Mouse (Mus musculus): ENCODE results near the gene Ubtf. TPM values are rescaled to one million over a fixed set of nuclear protein-coding genes. Genes with fewer than 3 reads are reported as not detected.
A peak's percentile ranks its signal among the peaks of the same experiment; 100 is the strongest.

Gene Ubtf
- polyA plus RNA-seq, 1 experiment, result 96.7 TPM

DNA sequence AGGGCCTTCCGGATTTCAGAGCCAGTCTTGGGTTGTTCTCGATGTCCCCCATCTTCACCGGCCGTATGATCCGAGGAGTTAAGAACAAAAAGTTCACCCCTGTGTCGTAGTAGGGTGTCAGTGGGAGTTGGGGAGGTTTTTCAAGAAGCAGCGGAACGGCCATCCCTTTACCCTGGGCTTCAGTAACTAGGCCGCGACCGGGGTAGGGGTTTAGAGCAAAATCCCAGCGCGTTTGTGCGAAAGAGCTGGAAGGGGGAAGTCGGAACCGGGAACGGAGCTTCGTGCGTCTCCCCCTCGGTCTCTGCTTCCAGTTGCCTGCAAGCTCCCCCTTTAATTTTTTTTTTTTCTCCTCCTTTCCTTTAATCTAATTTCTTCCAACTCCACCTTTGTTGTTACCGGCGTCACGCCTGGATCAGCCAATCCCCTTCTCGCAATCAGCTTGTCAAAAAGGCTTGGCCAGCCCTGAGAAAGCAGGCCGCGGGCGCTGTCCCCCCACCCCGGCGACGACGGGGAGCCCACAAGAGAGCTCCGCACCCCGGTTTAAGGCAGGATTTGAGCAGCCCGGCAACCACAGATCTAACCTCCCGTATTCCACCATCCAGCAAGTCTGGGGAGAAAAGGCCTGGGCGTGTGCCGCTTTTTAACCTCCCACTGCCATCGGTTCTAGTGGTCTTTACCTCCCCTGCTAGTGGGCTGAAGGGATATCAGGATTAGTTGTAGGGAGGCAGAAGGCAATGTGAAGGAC lies 571 bp upstream of the Ubtf start:
- peak; percentile 89 to 94 for DNase-seq (ENCODE audit: extremely low spot score in 1 of 2, low spot score in 1 of 2)

DNA sequence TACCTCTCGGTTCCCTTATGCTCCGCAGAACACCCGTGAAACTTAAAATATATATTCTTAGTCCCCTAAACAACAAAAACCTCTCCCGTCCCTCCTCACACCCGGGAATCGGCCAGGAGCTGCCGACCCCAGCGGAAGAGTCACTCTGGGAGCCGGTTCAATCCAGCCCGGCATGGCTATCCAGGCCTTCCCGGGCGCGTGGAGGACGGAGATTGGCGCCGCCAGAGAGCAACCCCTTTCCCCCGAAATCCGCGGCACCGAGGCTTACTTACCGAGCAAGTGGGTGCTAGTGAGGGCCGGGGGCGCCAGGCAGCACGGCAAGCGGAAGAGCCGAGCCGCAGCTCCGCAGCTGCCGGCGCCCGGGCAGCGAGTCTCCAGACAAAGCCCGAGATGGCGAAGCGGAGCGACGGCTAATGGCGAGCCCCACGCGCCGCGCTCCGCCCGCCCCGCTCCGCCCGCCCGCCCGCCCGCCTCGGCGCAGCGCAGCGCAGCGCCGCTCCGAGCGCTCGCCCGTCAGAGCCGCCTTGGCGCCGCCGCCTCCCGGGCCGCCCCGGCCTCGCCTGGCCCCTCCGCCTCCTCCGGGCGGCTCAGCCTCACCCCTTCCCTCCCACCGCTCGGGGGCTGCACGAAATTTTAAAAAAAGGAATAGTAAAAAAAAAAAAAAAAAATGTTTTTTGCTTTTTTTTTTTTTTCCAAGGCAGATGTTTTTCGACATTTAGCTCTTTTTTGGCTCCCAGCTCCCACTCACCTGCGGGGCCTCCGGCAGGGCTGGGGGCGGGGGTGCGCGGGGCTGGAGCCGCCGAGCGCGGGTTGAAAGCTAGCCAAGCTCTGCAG lies 749 bp downstream of the Ubtf start:
- no peak for DNase-seq (ENCODE audit: extremely low spot score in 1 of 2, low spot score in 1 of 2)

DNA sequence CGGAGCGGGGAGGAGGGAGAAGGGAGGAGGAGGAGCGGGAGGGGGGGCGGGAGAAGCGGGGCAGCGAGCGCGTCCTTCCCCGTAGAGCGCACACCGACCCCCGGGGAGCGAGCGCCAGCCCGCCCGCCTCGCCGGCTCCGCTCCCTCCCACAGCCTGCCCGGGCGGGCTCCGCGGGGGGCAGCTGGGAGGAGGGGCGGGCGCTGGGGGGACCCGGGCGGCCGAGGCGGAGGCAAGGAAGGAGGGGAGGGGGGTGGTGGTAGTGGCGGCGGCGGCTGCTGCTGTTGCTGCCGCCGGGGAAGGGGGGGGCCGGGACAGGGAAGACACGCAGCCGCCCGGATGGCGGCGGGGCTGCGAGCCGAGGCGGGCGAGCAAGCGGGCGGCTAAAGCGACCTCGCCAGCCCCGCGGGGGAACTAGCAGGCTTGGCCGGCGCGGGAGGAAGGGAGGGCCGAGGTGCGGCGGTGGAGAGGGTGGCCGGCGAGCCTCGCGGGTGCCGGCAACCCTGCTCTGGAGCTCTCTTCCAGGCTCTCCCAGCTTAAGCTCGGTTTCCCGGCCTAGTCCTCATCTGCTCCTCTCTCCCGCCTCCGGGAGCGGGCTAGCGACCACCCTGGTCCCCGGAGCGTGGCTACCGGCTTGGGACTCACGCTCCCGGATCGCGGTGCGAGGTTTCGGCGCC lies 1.5 kb downstream of the Ubtf start:
- DNase-seq (ENCODE audit: extremely low spot score in 1 of 2, low spot score in 1 of 2), result no peak

DNA sequence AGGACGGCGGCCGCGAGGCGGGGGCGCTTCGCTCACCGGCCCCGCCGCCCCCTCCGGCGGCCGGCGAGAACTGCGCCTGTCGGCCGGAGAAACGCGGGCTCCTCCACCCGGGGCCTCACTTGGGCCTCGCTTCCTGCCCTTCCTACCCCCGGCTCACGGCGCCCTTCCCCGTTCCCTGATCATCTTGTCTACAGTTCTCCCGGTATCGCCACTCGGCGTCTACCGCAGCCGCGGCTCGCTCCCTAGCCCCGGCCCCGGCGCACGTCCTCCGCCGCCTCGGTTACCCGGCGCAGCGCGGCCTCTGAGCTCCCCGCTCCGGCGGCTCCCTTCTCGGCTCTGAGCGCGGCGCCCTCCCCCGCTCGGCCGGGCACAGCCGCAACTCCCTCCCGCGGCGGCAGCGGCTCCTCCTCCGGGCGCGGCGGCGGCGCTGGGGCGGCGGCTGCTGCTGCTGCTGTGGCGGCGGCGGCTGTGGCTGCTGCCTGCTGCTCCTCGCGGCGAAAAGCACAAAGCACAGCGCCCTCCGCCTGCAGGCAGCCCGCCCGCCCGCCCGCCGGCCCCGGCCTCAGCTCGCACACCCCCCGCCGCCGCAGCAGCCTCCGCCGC lies 2.1 kb downstream of the Ubtf start:
- peak in 1 of 2 experiments; percentile 56 for DNase-seq (ENCODE audit: extremely low spot score in 1 of 2, low spot score in 1 of 2)

DNA sequence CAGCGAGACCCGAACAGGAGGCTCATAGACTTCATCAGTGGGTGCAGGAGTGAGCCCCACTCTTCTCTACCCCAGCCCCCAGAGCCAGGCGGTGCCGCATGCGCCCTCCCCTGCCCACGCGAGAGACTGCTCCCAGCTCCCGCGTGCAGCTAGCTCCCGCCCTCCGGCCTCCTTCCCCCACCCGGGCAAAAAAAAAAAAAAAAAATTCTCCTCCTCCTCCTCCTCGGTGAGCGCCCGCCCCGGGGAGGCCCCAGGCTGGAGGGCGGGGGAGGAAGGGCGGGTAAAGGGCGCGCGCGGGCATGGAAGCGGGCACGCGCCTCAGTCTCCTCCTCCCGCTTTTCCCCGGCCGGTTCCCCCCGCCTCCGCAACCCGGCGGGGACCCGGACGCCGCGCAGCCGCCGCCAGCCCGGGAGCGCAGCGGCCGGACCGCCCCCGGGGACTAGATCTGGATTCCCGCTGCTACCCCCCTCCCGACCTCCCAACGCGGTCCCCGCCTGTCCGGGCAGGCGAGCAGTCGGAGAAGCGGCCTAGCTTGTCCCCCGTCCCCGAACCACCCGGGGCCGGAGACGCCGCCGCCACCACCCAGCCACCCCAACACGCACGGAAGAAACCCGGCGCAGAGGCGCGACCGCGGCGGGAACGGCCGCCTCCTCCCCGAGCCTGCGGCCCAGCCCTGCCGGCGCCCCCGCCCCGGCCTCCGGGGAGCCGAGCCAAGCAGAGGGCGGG lies 2.8 kb downstream of the Ubtf start:
- DNase-seq (ENCODE audit: extremely low spot score in 1 of 2, low spot score in 1 of 2), result peak in 1 of 2 experiments; percentile 83

DNA sequence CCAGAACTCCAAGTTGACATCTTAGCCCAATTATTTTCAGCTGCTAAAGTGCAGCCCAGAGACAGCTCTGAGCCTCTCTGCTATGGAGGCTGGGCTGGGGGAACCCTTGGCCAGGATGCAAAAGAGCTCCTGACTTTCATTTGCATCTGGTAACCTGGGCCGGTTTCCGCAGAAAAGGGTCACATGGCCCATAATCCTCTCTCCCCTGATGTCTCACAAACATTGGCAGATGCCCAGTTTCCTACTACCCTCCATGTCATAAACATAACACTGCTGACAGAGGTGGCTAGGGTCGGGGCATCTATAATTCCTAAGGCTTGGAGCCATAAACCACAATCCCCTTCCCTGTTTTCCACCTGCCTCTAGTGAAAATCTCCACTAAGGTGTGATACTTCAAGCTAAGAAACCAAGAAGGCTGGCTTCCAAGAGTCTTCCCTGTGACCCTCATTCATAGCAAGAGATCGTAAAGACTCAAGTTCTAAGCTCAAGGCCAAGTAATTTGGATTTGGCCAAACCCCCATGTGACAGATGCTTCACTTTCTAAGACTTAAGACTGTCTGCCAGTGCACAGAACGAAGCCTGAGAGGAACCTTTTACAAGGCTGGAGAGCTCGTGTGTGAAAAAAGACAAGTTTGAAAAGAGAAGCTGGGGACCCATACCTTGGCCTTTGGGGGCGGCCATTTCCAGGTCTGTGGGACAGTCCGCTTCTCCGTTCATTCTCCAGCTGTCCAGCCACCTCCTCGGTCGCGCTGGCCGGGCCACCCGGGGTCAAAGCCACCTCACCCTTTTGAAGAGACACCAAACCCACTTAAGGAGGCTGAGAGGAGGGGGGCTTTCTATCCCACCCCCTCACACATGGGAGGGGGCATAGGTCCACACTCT lies 3.6 kb downstream of the Ubtf start:
- DNase-seq (ENCODE audit: extremely low spot score in 1 of 2, low spot score in 1 of 2), result no peak

DNA sequence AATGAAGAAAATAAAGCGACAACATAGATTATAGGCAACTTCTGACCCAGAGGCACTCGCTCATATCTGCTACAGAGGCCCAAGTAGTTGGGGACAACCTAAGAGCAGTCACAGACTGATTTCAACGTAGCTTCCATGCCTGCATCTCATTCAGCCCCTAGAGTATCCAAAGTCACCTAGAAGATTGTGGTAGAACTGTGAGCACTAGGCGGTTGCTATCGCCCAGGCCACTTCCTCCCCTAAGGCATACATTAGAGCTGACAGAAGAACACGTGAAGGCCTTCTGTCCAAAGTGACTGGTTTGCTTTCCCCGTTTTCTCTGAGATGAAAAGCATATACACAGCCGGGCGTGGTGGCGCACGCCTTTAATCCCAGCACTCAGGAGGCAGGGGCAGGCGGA lies 5.2 kb downstream of the Ubtf start:
- no peak for DNase-seq (ENCODE audit: extremely low spot score in 1 of 2, low spot score in 1 of 2)

DNA sequence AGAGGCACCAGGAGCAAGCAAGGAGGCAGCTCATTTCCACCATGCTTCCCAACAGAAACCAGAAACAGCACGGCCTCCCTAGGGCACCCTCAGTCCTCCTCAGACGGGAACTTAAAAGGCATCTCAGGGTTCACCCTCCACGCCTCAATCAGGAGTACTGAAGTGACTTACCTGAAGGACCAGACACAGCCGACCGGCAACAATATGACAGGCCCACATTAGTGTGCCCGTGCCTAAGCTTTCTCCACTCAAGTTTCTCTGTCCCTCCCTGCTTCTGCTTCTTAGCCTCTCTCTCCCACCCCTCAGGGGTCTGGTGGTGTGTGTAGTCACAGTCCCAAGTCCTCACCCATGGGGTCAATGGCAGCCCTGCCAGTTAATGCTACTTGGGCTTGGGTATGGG lies 7.0 kb downstream of the Ubtf start:
- DNase-seq (ENCODE audit: extremely low spot score in 1 of 2, low spot score in 1 of 2), result no peak

DNA sequence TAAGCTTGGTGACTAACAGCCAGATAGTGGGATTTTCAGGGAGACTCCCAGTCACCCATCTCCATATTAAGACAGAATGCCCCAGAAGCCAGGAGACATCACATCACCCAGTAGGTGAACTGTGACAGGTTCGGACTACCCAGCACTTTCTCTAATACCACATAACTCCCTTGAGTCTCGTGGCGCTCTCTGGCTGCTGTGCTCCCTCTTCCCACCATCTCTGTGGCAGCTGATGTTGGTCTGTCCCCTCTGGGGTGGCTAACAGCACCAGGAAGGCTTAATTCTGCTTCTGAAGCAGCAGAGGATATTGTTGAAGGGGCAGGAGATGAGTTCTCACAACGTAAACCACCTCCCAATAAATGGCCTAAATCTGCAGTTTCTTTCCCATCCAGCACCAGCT lies 7.6 kb downstream of the Ubtf start:
- no peak for DNase-seq (ENCODE audit: extremely low spot score in 1 of 2, low spot score in 1 of 2)

DNA sequence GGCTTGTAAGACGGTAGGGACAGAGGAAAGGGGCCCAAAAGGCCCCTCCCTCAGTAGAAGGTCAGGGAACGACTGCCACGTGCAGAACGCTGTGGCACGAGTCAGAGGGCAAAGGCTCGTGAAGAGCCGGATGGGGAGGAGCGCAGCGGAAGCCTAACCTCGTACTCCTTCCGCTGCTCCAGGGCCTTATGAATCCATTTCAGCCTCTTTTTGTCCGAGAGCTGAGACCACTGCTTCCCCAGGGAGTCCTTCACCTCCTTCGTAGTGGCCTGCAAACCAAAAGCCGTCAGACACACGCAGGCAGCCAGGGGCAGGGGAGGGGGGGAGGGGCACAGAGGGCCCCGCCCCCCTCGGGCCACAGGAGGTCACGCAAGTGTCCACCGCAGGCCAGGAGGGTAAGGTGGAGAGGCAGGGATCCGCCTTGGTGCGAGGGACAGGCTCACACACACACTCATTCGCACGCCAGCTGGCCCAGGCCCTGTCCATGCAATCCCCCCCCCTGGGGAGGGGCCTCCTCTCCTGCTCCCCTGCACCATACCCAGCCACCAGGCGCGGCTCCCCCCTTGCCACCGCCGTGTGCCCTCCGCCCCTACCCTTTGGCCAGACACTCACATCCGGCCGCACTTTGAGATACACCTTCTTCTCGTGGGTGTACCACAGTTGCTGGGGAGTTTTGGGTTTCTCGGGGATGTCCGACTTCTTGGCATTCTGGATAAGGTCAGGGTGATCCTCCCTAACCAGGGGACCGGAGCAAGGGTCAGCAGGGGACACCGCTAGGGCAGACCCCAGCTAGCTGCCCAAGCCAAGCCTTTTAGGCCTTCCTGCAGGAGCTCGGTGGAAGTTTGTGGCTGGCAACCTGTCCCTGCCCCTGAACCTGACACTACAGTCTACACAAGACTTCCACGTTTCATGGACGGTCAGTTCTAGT lies 8.5 kb downstream of the Ubtf start:
- no peak for DNase-seq (ENCODE audit: extremely low spot score in 1 of 2, low spot score in 1 of 2)

DNA sequence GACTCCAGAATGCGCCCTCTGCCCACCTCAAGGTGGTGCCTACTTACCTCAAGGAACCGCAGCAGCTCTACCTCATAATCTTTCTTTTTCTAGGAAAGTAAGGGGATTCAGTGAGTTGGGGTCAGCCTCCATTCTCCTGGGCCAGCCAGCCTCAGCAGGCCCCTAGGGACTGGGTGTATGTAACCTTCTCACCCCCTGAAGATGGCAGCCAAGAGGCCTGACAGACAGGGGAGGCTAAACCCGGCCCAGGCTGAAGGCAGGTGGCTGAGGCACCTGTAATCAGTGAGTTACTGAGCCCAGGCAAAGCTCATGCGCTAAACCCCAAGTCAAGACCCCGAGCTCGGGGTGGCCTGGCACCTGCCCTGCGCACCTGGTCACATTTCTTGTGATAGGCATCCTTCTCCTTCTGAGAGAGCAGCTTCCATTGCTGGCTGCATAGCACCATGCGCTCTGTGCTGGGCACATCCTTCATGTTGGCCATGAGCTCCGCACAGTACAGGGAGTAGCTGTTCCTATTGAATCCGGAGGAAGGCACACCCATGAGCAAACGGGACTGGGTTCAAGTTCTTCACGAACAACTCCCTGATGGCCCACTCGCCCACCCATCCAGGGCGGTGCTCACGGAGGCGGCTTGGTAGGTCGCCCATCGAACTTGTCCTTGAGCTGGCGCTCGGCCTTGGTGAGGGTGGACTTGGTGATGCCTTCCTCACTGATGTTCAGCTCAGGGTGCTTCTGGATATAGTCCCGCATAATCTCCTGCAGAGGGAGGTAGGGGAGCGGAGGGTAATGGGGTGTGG lies 9.5 kb downstream of the Ubtf start:
- no peak for DNase-seq (ENCODE audit: extremely low spot score in 1 of 2, low spot score in 1 of 2)

DNA sequence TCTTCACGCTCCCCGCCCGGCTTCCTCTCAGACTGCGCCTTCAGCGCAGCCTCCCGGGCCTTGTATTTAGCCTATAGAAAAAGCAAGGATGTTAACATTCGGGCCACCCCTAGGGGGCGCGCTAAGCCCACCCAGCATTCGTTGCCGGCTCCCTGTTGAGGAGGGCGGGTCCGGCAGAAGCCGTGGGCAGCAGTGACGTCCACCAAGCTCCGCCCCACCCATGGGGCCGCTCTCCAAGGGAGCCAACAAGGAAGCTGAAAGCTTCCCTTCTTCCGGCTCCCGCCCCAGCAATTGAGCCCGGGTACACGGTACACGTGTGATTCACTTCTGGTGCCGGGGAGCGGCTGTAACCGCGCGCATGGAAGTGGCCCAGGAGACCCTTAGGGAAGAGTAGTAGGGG lies 10.6 kb downstream of the Ubtf start:
- DNase-seq (ENCODE audit: extremely low spot score in 1 of 2, low spot score in 1 of 2), result peak; percentile 93 to 99

DNA sequence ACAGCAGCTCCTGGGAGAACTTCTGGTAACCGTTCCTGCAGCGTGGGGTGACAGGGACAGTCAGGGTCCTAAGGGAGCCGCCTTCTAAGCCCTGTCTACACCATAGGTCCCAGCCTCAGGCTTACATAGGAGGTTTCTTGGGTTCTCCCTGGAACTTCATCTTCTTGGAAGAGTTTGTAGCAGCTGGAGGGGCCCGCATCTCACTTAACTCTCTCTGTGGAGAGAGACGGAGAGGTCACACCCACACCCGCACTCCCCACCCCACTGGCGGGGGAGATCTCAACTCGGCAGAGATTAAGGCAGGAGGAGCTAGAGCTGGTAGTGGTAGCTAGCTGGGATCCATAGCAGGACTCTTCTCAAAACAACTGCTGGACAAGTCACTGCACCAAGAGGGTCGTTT lies 11.4 kb downstream of the Ubtf start:
- DNase-seq (ENCODE audit: extremely low spot score in 1 of 2, low spot score in 1 of 2), result no peak

DNA sequence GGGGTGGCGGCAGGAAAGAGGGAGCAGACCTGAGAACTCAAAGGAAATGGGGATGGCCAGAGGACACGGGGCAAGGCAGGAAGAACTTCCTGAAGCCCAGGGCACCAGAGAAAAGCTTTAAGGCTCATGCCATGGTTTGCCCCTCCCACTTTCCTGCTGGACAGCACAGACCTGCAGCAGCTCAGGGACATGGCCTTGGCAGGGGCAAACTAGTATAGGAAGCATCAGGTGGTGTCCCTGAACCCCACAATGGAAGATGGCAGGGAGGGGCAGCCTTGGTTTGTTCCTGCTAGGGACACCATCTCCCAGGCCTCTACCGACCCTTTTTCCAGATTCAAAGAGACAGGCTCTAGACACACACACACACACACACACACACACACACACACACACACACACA lies 14.2 kb downstream of the Ubtf start:
- DNase-seq (ENCODE audit: extremely low spot score in 1 of 2, low spot score in 1 of 2), result no peak

DNA sequence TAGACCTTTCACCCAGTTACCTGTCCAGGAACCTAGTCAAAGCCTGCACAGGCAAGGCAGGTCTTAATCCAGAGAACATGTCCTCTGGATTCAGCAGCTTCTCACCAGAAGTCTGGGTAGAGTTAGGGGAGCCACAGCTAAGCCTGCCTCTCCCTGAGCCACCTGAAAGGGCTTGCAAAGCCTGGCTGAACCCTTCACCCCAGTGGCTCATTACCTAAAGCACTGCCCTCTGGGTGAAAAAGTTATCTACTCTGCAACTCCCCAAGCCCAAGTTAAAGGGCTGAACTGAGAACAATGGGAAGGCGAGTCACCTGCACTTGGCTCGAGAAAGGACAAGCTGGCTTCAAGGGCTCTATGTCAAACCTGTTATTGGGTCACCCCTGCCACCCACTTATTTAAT lies 15.4 kb downstream of the Ubtf start:
- no peak for DNase-seq (ENCODE audit: extremely low spot score in 1 of 2, low spot score in 1 of 2)

DNA sequence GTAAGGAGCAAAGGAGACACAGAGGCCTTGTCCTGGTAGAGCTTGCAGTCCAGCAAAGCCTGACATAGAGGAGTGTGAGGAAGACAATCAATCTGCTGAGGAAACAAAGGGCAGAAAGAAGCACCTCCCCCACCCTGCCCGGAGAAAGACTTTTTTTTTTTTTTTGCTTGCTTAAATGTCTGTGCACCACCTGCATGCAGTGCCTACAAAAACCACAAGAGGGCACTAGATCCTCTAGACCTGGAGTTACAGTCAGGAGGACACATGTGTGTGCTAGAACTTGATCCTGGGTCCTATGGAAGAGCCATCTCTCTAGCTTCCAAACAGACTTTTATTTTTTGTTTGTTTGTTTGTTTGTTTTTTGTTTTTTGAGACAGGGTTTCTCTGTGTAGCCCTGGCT lies 19.7 kb downstream of the Ubtf start:
- DNase-seq (ENCODE audit: extremely low spot score in 1 of 2, low spot score in 1 of 2), result no peak

Data from frontal cortex, adult 2 months (tissue).